Mouse (Mus musculus) liver, embryonic 13.5 days (tissue): ENCODE data around the gene S100a1. TPM values are rescaled to one million over a fixed set of nuclear protein-coding genes. Genes with fewer than 3 reads are reported as not detected.

ENCODE experiments used
- ATAC-seq: fragments of 200-750 bp; cut with Nextera tagmentation; 2 replicates; pipeline ENCODE4 v1.8.0; 2017; ENCODE audit warnings: low read depth, mild to moderate bottlenecking, moderate number of reproducible peaks, moderate library complexity
- DNase-seq: peaks from one replicate; pipeline ENCODE4 v3.0.0; 2022
- H3K27ac ChIP-seq: fragments of 300-500 bp; sonication (generic); 2 replicates; pipeline ENCODE4 v1.5.1; 2015; ENCODE audit warnings: moderate library complexity, mild to moderate bottlenecking, inconsistent platforms
- H3K27me3 ChIP-seq: fragments of 300-500 bp; sonication (generic); 2 replicates; pipeline ENCODE4 v1.6.1; 2015; ENCODE audit warnings: mild to moderate bottlenecking, inconsistent platforms
- H3K36me3 ChIP-seq: fragments of 300-500 bp; sonication (generic); 2 replicates; pipeline ENCODE4 v1.6.1; 2015; ENCODE audit warnings: mild to moderate bottlenecking, inconsistent platforms
- H3K4me1 ChIP-seq: fragments of 300-500 bp; sonication (generic); replicated peaks from 2 replicates; pipeline ENCODE4 v1.6.1; 2015; ENCODE audit warnings: inconsistent platforms
- H3K4me2 ChIP-seq: fragments of 300-500 bp; sonication (generic); 2 replicates; pipeline ENCODE4 v1.6.1; 2015; ENCODE audit warnings: inconsistent platforms, mild to moderate bottlenecking, moderate library complexity
- H3K4me3 ChIP-seq: fragments of 300-500 bp; sonication (generic); replicated peaks from 2 replicates; pipeline ENCODE4 v1.5.1; 2015; ENCODE audit warnings: mild to moderate bottlenecking, inconsistent platforms
- H3K9ac ChIP-seq: fragments of 300-500 bp; sonication (generic); 2 replicates; pipeline ENCODE4 v1.6.1; 2015; ENCODE audit warnings: mild to moderate bottlenecking, inconsistent platforms
- H3K9me3 ChIP-seq: fragments of 300-500 bp; sonication (generic); replicated peaks from 2 replicates; pipeline ENCODE4 v1.6.1; 2016; ENCODE audit warnings: inconsistent platforms
- WGBS: fragments of 180-500 bp; shearing (Covaris S2); methylation state at CpG from one replicate; pipeline ENCODE4 v1.1.7; 2015; ENCODE audit not compliant: insufficient replicate concordance; 5-methylcytosine and 5-hydroxymethylcytosine counted together
- polyA plus RNA-seq: library from polyadenylated mRNA; unstranded; fragments of >200 nt; fragmentation: Nextera tagmentation; extraction: Ambion mirVana; gene quantifications from 2 replicates; pipeline ENCODE4 v1.2.1, GENCODE M21; 2015

S100a1 gene
- polyA plus RNA-seq, 1 experiment from 2014 or later = 16.0 TPM

DNA sequence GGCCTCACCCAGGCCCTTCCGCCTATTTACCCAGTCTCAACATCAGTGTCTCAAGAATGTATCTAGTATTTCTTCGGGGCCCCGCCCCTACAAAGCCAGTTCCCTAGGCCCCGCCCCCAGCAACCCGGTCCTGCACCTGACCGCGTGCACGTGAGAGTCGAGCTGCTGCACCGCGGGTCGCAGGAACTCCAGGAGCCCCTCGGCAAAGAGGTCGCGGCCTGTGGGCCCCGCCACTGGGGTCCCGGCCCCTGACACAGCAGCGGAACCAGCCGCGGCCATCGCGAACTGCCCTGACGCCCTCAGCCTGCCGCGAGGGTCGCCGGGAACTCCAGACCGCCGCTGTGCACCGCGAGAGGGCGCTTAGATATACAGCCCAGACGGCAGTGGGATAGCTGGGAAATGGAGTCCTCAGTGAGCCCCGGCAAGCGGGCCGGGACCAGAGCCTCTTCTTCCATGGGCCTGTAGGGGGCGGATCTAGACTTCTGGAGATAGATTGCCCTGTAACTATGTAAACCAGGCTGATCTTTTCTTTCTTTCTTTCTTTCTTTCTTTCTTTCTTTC is 23.4 kb downstream of the S100a1 start, which contains the start of gene Snapin:
TSS of gene Snapin (minus strand) at position 338 of the 561 bp plus-strand sequence.
- under 1% methylated on average over 37 of the region's 37 CpGs for WGBS
- Histone ChIP-seq H3K27me3 (no peaks in the 10 kb centered on the region), H3K9ac (peak within 1 kb of the TSS; percentile 83), H3K27ac (peak within 1 kb of the TSS; percentile 72), H3K4me2 (peak within 1 kb of the TSS; percentile 72), H3K4me1 (peaks cover 21% of the 10 kb centered on the region), H3K9me3 (no peaks in the 10 kb centered on the region), H3K36me3 (peaks cover 52% of the 10 kb centered on the region), H3K4me3 (peak within 1 kb of the TSS; percentile 84)
- DNase-seq = peak; percentile 95
- peak; percentile 99 for ATAC-seq

DNA sequence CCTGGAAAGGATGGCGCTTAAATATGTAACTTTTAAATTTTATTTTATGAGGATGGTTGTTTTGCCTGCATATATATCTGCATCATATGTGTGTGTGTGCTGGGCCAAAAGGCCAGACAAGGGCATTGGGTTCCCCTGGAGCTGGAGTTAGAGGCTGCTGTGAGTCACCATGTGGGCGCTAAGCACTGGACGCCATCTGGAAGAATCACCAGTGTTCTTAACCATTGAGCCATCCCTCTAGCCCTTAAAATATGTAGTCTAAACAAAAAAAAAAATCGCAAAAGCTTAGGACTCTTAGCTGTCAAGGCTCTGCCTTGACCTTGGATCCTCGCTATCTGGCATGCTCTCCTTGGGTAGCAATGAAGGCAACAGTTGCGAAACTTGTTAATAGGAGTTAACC is 25.6 kb downstream of the S100a1 start:
- H3K36me3 ChIP-seq = peaks cover 57% of the 10 kb centered on the region
- 84% methylated on average over 6 of the region's 6 CpGs for WGBS
- DNase-seq = no peak

DNA sequence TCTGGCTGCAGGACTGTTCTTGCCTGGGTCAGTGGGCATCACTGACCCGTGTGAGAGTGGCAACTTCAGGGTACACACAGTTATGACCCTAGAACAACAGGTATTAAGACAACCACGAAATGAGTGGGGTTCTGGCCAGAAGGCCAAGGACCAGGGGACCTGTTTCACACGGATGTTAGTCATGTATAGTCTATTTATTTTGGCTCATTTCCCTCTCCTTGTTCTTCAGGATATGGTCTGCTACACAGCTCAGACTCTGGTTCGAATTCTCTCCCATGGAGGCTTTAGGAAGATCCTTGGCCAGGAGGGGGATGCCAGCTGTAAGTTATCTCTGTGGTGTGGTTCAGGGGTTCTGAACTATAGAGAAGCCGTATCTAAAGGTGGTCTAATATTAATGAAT is 27.2 kb downstream of the S100a1 start:
- no peak overlapping the region for H3K4me3 ChIP-seq
- H3K9ac ChIP-seq = no peak overlapping the region
- ATAC-seq = no peak
- H3K36me3 ChIP-seq = peaks cover 73% of the 10 kb centered on the region
- no peak overlapping the region for H3K4me2 ChIP-seq
- H3K27me3 ChIP-seq = no peaks in the 10 kb centered on the region
- 81% methylated on average over 5 of the region's 5 CpGs for WGBS
- no peak overlapping the region for H3K27ac ChIP-seq
- DNase-seq = no peak
- H3K9me3 ChIP-seq = no peaks in the 10 kb centered on the region
- peaks cover 21% of the 10 kb centered on the region for H3K4me1 ChIP-seq

More for the DNA sequence above, 25.6 kb downstream of the S100a1 start:
- Histone ChIP-seq H3K4me3 (no peak overlapping the region), H3K9ac (no peak overlapping the region), H3K4me2 (no peak overlapping the region), H3K9me3 (no peaks in the 10 kb centered on the region), H3K4me1 (peaks cover 21% of the 10 kb centered on the region), H3K27me3 (no peaks in the 10 kb centered on the region), H3K27ac (no peak overlapping the region; the same call in 1 of the 2 replicates)
- no peak for ATAC-seq

DNA sequence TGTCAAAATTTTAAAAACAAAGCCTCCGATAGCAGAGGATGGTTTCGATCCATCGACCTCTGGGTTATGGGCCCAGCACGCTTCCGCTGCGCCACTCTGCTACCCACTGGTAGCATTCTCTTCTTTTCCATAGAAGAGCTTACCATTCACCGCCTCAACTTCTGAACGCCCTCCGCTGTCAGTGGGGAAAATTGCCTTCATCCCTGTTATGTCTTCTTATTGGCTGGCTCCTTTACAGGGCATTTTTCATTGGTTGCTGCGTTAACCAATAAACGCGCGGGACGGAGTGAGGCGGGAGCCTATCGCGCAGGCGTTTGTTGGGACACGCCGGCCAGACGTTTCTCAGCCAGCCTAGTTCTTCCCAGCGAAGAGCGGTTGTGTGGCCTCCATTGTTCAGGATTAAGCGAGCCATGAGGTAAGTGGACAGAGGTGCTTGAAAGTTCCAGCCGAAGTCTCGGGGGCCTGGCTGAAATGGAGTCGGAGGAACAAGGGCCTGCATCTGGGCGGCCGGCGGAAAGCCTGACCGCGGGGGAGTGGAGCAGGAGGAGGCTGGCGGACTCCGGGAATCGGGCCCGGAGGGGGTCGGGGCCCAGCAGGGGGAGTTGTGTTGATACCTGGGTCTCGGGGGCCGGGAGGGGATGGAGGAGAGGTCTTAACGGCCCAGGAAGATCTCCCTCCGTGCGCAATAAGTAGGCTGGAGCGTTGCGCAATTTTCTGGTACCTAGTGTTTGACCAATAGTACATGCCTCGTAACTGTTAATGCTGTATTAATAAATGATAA is 38.2 kb downstream of the S100a1 start, which contains the start of gene Ilf2:
TSS of gene Ilf2 (plus strand) at position 296 of the 781 bp plus-strand sequence.
- peak within 1 kb of the TSS; percentile 85 for H3K27ac ChIP-seq
- ATAC-seq (peak; percentile 98), DNase-seq (peak; percentile 95)
- H3K4me2 ChIP-seq = peak within 1 kb of the TSS; percentile 84
- H3K4me3 ChIP-seq = peak within 1 kb of the TSS; percentile 86
- H3K27me3 ChIP-seq = no peaks in the 10 kb centered on the region
- no peaks in the 10 kb centered on the region for H3K9me3 ChIP-seq
- 0% methylated on average over 45 of the region's 45 CpGs for WGBS
- peaks cover 33% of the 10 kb centered on the region for H3K36me3 ChIP-seq
- H3K9ac ChIP-seq = peak within 1 kb of the TSS; percentile 92
- peaks cover 25% of the 10 kb centered on the region for H3K4me1 ChIP-seq

DNA sequence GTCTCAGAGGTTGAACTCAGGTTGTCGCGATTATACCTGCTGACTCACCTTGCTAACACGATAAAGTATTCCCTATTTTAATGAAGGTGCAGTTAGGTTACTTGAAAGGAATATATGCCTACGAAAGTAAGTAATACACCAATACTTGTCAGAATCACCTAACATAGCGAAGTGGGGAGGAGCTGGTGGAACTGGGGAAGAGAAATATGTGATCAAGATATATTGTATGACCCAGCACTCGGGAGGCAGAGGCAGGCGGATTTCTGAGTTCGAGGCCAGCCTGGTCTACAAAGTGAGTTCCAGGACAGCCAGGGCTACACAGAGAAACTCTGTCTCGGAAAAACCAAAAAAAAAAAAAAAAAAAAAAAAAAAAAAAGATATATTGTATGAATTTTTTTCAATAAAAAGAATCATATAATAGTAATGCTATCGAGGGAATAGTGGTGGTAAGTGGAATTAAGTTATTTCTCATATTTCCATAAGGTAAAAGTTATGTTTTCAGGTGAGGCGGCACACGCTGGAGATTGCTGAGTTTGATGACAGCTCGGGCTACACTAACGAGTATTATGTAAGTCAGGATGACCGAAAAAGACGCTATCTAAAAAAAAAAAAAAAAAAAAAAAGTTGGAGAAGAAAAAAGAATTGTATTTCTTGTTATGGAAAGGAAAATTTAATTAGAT is 38.9 kb downstream of the S100a1 start:
- H3K36me3 ChIP-seq = peaks cover 26% of the 10 kb centered on the region
- ATAC-seq (no peak), DNase-seq (no peak)
- H3K4me1 ChIP-seq = peaks cover 25% of the 10 kb centered on the region
- H3K4me3 ChIP-seq = peak overlapping the region; percentile 49
- WGBS = 32% methylated on average over 16 of the region's 16 CpGs
- H3K27me3 ChIP-seq = no peaks in the 10 kb centered on the region
- H3K9ac ChIP-seq = peak overlapping the region; percentile 13; the same call in 1 of the 2 replicates
- no peak overlapping the region for H3K27ac ChIP-seq
- peak overlapping the region; percentile 48 for H3K4me2 ChIP-seq
- H3K9me3 ChIP-seq = no peaks in the 10 kb centered on the region

DNA sequence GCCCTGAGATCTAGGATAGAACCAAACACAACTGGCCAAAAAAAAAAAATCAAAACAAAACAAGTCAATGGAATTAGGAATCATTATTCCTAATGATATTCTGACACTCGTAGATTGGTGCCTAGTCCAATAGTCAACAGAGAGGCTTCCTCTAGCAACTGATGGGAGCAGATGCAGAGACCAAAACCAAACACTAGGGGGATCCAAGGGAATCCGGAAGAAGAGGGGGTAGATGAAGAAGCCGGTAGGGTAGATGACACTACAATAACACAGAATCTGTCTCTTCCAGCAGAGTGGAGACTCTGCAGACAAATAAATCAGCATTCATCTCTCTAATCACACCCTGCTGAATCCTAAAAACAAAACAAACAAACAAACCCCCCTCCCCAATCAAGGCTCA is 42.0 kb downstream of the S100a1 start:
- Histone ChIP-seq H3K9me3 (no peaks in the 10 kb centered on the region), H3K9ac (no peak overlapping the region), H3K4me2 (no peak overlapping the region), H3K36me3 (no peaks in the 10 kb centered on the region), H3K4me3 (no peak overlapping the region), H3K27me3 (peaks cover 18% of the 10 kb centered on the region), H3K4me1 (peaks cover 11% of the 10 kb centered on the region), H3K27ac (no peak overlapping the region)
- DNase-seq = peak; percentile 49
- 18% methylated on average over 3 of the region's 3 CpGs for WGBS
- ATAC-seq = no peak

DNA sequence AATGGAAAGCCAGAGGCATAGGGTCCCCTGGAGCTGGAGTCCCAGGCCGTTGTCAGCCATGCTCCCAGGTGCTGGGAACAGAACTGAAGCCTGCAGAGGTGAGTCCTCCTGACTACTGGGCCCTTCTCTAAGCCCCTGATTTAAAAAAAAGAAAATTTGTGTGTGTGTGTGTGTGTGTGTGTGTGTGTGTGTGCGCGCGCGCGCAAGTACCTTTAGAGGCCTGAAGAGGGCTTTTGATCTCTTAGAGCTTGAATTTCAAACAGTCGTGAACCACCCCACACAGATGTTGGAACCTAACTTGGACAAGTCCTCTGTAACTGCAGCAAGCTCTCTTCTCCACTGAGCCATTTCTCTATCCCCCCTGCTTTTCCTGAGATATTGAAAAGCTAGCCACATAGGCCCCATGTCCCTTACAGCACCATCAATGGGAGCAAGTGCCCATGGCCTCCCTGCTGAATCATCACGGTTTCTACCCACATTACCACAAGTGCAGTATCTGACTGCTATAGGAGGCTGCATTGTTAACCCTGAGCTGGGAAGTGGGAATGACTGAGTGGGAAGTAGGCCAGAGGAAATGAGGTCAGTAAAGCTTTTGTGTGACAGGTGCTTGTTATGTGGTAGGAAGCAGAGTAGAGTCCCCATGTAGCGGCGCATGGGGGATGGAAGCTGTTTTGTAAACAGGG is 46.4 kb downstream of the S100a1 start:
- Histone ChIP-seq H3K36me3 (no peaks in the 10 kb centered on the region), H3K9me3 (no peaks in the 10 kb centered on the region), H3K27me3 (peaks cover 61% of the 10 kb centered on the region), H3K4me1 (peaks cover 15% of the 10 kb centered on the region), H3K27ac (no peak overlapping the region), H3K9ac (no peak overlapping the region), H3K4me2 (no peak overlapping the region), H3K4me3 (no peak overlapping the region)
- no peak for ATAC-seq
- no peak for DNase-seq
- WGBS = 77% methylated on average over 10 of the region's 10 CpGs

DNA sequence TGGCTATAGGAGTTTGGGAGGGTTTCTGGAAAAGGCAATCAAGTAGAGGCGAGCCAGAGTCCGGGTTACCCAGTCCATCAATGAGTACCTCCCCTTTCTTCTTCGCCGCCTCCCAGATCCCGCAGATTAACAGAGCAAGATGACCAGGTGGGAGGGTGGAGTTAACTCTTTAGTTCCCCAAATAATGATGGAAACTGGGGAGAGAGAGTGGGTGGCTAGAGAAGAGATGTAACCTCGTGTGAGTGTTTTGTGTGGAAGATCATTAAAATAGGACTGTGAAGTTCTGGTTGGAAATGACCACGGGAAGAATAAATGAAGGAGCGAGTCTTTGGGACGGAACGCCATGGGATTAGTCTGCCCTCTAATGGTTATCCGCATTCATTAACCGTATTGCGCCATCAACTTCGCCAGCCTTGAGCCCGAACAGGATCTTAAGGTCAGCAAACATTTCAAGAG is 47.9 kb downstream of the S100a1 start:
- peak; percentile 24; the same call in 1 of the 2 replicates for ATAC-seq
- Histone ChIP-seq H3K9me3 (no peaks in the 10 kb centered on the region), H3K4me1 (peaks cover 15% of the 10 kb centered on the region), H3K36me3 (no peaks in the 10 kb centered on the region), H3K4me3 (peak overlapping the region; percentile 55), H3K9ac (no peak overlapping the region), H3K27me3 (peaks cover 75% of the 10 kb centered on the region), H3K4me2 (peak overlapping the region; percentile 70), H3K27ac (no peak overlapping the region)
- under 1% methylated on average over 15 of the region's 15 CpGs for WGBS
- DNase-seq = no peak

DNA sequence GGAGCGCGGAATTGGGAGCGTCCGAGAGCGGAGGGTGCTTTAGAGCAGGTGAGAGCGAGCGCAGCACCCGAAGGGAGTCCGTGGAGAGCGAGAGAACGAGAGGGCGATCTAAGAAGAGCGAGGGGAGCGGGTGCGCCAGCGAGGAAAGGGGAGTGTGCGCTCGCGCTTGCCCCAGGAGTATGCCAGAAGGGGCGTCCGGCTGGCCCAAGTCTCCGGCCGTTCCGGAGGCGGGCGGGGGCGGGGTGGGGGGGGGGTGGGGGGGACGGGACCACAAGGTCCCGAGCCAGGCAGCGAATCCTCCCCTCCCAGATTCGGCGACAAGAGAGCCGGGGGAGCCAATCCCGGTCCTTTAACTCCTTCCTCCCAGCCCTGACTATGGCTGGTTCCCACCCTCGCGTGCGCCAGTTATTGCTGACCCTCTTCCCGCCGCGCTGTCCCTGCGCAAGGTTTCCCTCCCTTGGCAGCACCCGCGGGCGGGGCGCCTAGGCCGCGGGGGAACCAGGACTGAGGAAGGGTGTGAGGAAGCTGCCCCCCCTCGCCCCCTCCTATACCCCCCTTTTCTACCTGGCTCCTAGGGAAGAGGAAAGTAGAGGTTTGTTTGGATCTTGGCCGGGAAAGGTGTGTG is 48.4 kb downstream of the S100a1 start, which contains the start of gene Npr1:
TSS of gene Npr1 (minus strand) at position 181 of the 625 bp plus-strand sequence.
- WGBS = 1% methylated on average over 36 of the region's 49 CpGs
- Histone ChIP-seq H3K4me1 (peaks cover 15% of the 10 kb centered on the region), H3K27me3 (peaks cover 81% of the 10 kb centered on the region), H3K4me2 (peak within 1 kb of the TSS; percentile 70), H3K4me3 (peak within 1 kb of the TSS; percentile 55), H3K9ac (peak within 1 kb of the TSS; percentile 50), H3K9me3 (no peaks in the 10 kb centered on the region), H3K27ac (no peak within 1 kb of the TSS), H3K36me3 (no peaks in the 10 kb centered on the region)
- DNase-seq (no peak), ATAC-seq (peak; percentile 35)

DNA sequence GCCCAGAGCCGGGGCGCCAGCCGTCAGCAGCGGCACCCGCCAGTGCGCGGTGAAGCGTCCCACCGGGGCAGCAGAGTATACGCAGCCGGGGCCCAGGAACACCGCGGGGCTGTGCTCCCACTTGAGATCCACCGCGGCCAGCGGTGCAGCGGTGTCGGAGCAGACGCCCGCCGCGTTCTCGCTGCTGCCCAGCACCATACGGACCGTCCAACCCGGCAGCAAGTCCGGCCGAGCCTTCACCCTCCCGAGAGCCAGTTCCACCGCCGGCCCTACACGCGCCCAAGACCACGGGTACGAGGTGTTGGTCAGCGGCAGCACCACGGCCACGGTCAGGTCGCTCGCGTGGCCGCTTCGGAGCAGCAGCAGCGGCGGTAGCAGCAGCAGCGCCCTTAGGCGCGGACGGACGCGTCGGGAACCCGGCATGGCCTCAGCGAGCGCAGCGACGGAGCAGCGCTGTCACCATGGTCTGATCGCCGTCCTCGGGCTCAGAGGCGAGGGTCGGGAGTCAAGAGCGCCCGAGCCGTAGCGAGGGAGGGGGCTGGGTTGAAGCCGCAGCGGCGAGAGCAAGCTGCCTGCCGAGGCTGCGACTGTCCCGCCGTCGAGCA is 49.0 kb downstream of the S100a1 start:
- no peaks in the 10 kb centered on the region for H3K9me3 ChIP-seq
- peaks cover 86% of the 10 kb centered on the region for H3K27me3 ChIP-seq
- peaks cover 15% of the 10 kb centered on the region for H3K4me1 ChIP-seq
- H3K4me3 ChIP-seq = peak overlapping the region; percentile 55
- ATAC-seq (no peak), DNase-seq (no peak)
- no peak overlapping the region for H3K27ac ChIP-seq
- peak overlapping the region; percentile 70 for H3K4me2 ChIP-seq
- H3K36me3 ChIP-seq = no peaks in the 10 kb centered on the region
- 4% methylated on average over 75 of the region's 75 CpGs for WGBS
- H3K9ac ChIP-seq = peak overlapping the region; percentile 50
